Mouse (Mus musculus) kidney, embryonic 14.5 days (tissue): ENCODE data around the gene Sema3c. TPM values are rescaled to one million over a fixed set of nuclear protein-coding genes. Genes with fewer than 3 reads are reported as not detected.
"Not testable (repeated sequence)": the region's sequence is repeated elsewhere in the genome, so short reads cannot be mapped to it uniquely, and the experiment has no call there.

Source experiments
- ATAC-seq: fragments of 200-750 bp; cut with Nextera tagmentation; 2 replicates; pipeline ENCODE4 v1.8.0; 2017; ENCODE audit warnings: moderate number of reproducible peaks, mild to moderate bottlenecking, moderate TSS enrichment, moderate library complexity; ENCODE audit not compliant: low FRiP score, low TSS enrichment
- H3K27ac ChIP-seq: fragments of 300-500 bp; sonication (generic); 2 replicates; pipeline ENCODE4 v1.5.1; 2014; ENCODE audit warnings: low read depth, mild to moderate bottlenecking, low read length, moderate library complexity, mixed read lengths
- H3K27me3 ChIP-seq: fragments of 300-500 bp; sonication (generic); 2 replicates; pipeline ENCODE4 v1.6.1; 2014; ENCODE audit warnings: mild to moderate bottlenecking, low read length; ENCODE audit not compliant: control insufficient read depth, insufficient read depth
- H3K36me3 ChIP-seq: fragments of 300-500 bp; sonication (generic); 2 replicates; pipeline ENCODE4 v1.6.1; 2014; ENCODE audit warnings: low read length, mixed read lengths; ENCODE audit not compliant: control insufficient read depth, insufficient read depth
- H3K4me1 ChIP-seq: fragments of 300-500 bp; sonication (generic); 2 replicates; pipeline ENCODE4 v1.6.1; 2014; ENCODE audit warnings: low read length, mixed read lengths; ENCODE audit not compliant: control insufficient read depth, insufficient read depth
- H3K4me2 ChIP-seq: fragments of 300-500 bp; sonication (generic); replicated peaks from 2 replicates; pipeline ENCODE4 v1.6.1; 2014; ENCODE audit warnings: low read depth, mild to moderate bottlenecking, low read length
- H3K4me3 ChIP-seq: fragments of 300-500 bp; sonication (generic); 2 replicates; pipeline ENCODE4 v1.5.1; 2014; ENCODE audit warnings: mild to moderate bottlenecking, low read length
- H3K9ac ChIP-seq: fragments of 300-500 bp; sonication (generic); 2 replicates; pipeline ENCODE4 v1.6.1; 2014; ENCODE audit warnings: low read depth, mild to moderate bottlenecking, low read length, moderate library complexity
- H3K9me3 ChIP-seq: fragments of 300-500 bp; sonication (generic); 2 replicates; pipeline ENCODE4 v1.6.1; 2016; ENCODE audit warnings: low read length; ENCODE audit not compliant: control insufficient read depth
- WGBS: fragments of 180-500 bp; shearing (Covaris S2); extraction: QIAGEN DNeasy Blood & Tissue Kit; methylation state at CpG from one replicate; pipeline ENCODE4 v1.1.7; 2014; 5-methylcytosine and 5-hydroxymethylcytosine counted together
- polyA plus RNA-seq: library from polyadenylated mRNA; unstranded; fragments of >200 nt; fragmentation: Nextera tagmentation; extraction: Ambion mirVana; gene quantifications from 2 replicates; pipeline ENCODE4 v1.2.1, GENCODE M21; 2014

The Sema3c gene
- 69.5 and 103 TPM in 2 replicates for polyA plus RNA-seq

- H3K27me3 ChIP-seq: no peaks in the 10 kb centered on the region
- H3K27ac ChIP-seq: peak within 1 kb of the TSS; percentile 95
- WGBS: under 1% methylated on average over 16 of the region's 16 CpGs
- H3K4me3 ChIP-seq: peak within 1 kb of the TSS; percentile 68
- H3K4me2 ChIP-seq: peak within 1 kb of the TSS; percentile 67
- H3K4me1 ChIP-seq: no peaks in the 10 kb centered on the region
- peak within 1 kb of the TSS; percentile 65 for H3K9ac ChIP-seq
- H3K9me3 ChIP-seq: no peaks in the 10 kb centered on the region
- no peaks in the 10 kb centered on the region; the same call in 1 of the 2 replicates for H3K36me3 ChIP-seq
- ATAC-seq: peak; percentile 58; the same call in 1 of the 2 replicates
Observed at GRCm38 (mm10) chr5:17573694-17574380, at the start of gene Sema3c. Sema3c (plus strand) TSS chr5:17574281.

- H3K4me1 ChIP-seq, H3K9ac ChIP-seq, H3K4me2 ChIP-seq, H3K36me3 ChIP-seq, ATAC-seq, H3K27me3 ChIP-seq, H3K27ac ChIP-seq, H3K9me3 ChIP-seq, H3K4me3 ChIP-seq: not testable (repeated sequence)
- WGBS: 90% methylated on average over 2 of the region's 2 CpGs
Observed at GRCm38 (mm10) chr5:17531165-17531564, 42.9 kb upstream of the Sema3c start.

- no peaks in the 10 kb centered on the region for H3K4me1 ChIP-seq
- H3K9ac ChIP-seq: no peak overlapping the region
- H3K4me2 ChIP-seq: no peak overlapping the region
- H3K36me3 ChIP-seq: no peaks in the 10 kb centered on the region
- H3K27ac ChIP-seq: no peak overlapping the region
- no peaks in the 10 kb centered on the region for H3K9me3 ChIP-seq
- H3K4me3 ChIP-seq: no peak overlapping the region
- H3K27me3 ChIP-seq: no peaks in the 10 kb centered on the region
- WGBS: 77% methylated on average over 4 of the region's 4 CpGs
- no peak for ATAC-seq
Observed at GRCm38 (mm10) chr5:17543141-17543540, 30.9 kb upstream of the Sema3c start.

- ATAC-seq: no peak
- no peak overlapping the region for H3K4me2 ChIP-seq
- no peak overlapping the region for H3K27ac ChIP-seq
- H3K27me3 ChIP-seq: no peaks in the 10 kb centered on the region
- H3K4me1 ChIP-seq: no peaks in the 10 kb centered on the region
- 87% methylated on average over 2 of the region's 2 CpGs for WGBS
- no peak overlapping the region for H3K4me3 ChIP-seq
- H3K9ac ChIP-seq: no peak overlapping the region
- H3K9me3 ChIP-seq: no peaks in the 10 kb centered on the region
- H3K36me3 ChIP-seq: no peaks in the 10 kb centered on the region
Observed at GRCm38 (mm10) chr5:17544904-17545449, 29.1 kb upstream of the Sema3c start.

GRCm38 (mm10) chr5:17551693-17552092 is 22.4 kb upstream of the Sema3c start:
- 55% methylated on average over 3 of the region's 3 CpGs for WGBS
- H3K9me3 ChIP-seq: no peaks in the 10 kb centered on the region
- H3K4me2 ChIP-seq: no peak overlapping the region
- H3K36me3 ChIP-seq: no peaks in the 10 kb centered on the region
- H3K27ac ChIP-seq: no peak overlapping the region
- H3K9ac ChIP-seq: no peak overlapping the region
- H3K4me3 ChIP-seq: no peak overlapping the region
- no peak for ATAC-seq
- no peaks in the 10 kb centered on the region for H3K27me3 ChIP-seq
- no peaks in the 10 kb centered on the region for H3K4me1 ChIP-seq

- H3K4me3 ChIP-seq: no peak overlapping the region
- no peak; the same call in 1 of the 2 replicates for ATAC-seq
- H3K9ac ChIP-seq: no peak overlapping the region
- H3K9me3 ChIP-seq: no peaks in the 10 kb centered on the region
- 36% methylated on average over 7 of the region's 7 CpGs for WGBS
- no peaks in the 10 kb centered on the region for H3K4me1 ChIP-seq
- H3K27ac ChIP-seq: no peak overlapping the region
- no peak overlapping the region for H3K4me2 ChIP-seq
- no peaks in the 10 kb centered on the region for H3K27me3 ChIP-seq
- no peaks in the 10 kb centered on the region for H3K36me3 ChIP-seq
Observed at GRCm38 (mm10) chr5:17556073-17556473, 18.0 kb upstream of the Sema3c start.

GRCm38 (mm10) chr5:17556715-17557265 is 17.3 kb upstream of the Sema3c start:
- no peak overlapping the region for H3K4me2 ChIP-seq
- no peaks in the 10 kb centered on the region for H3K36me3 ChIP-seq
- H3K4me1 ChIP-seq: no peaks in the 10 kb centered on the region
- WGBS: 88% methylated on average over 3 of the region's 3 CpGs
- no peaks in the 10 kb centered on the region for H3K9me3 ChIP-seq
- no peak overlapping the region for H3K27ac ChIP-seq
- no peaks in the 10 kb centered on the region for H3K27me3 ChIP-seq
- no peak overlapping the region for H3K4me3 ChIP-seq
- no peak overlapping the region for H3K9ac ChIP-seq
- no peak for ATAC-seq

- Histone ChIP-seq H3K4me2 (no peak overlapping the region), H3K9ac (no peak overlapping the region), H3K4me3 (no peak overlapping the region), H3K27ac (no peak overlapping the region), H3K4me1 (no peaks in the 10 kb centered on the region), H3K9me3 (no peaks in the 10 kb centered on the region), H3K27me3 (no peaks in the 10 kb centered on the region), H3K36me3 (no peaks in the 10 kb centered on the region)
- ATAC-seq: no peak
- WGBS: 81% methylated on average over 6 of the region's 6 CpGs
Observed at GRCm38 (mm10) chr5:17571571-17571970, 2.5 kb upstream of the Sema3c start.
